Mouse (Mus musculus): ENCODE results near the gene Nr5a2. TPM values are rescaled to one million over a fixed set of nuclear protein-coding genes. Genes with fewer than 3 reads are reported as not detected.
A peak's percentile ranks its signal among the peaks of the same experiment; 100 is the strongest.

The Nr5a2 gene
- polyA plus RNA-seq, 1 experiment from 2014 or later, result 0.28 TPM

DNA sequence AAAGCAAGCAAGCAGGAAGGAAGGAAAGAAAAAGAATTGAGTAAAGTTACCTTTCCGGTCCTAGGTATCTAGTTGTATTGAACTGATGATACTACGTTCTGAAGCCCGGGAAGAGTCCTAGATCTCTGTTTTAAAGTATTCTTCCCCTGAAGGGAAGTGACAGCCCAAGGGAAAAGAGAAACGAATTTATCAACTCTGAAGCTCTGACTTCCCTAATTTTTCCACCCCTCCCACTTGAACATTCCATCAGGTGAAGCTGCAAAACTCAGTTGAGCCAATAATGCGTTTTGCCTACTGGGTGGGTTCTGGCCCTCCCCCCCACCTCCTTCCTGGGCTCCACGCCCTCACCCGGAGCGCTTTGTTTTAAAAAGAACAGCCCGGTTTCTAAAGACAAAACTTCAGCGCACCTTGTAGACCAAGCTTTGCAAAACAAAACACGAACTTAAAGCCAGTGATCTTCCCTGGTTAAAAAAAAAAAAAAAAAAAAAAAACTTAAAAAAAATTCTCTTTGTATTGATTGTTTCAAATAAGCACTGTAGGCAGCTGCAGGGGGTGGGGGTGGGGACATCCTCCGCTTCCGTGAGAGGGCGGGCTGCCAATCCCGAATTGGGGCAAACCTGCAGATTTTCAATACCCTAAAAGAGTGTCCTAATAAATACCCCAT is 6.7 kb downstream of the Nr5a2 start:
- peaks cover 51% of the 10 kb centered on the region for H3K27me3 ChIP-seq (ENCODE audit: control insufficient read depth, insufficient read depth, low read length)
- no peak overlapping the region for H3K9ac ChIP-seq (ENCODE audit: low read length)
- no peaks in the 10 kb centered on the region for H3K36me3 ChIP-seq (ENCODE audit: control insufficient read depth, insufficient read depth, low read length)
- no peaks in the 10 kb centered on the region for H3K9me3 ChIP-seq (ENCODE audit: control insufficient read depth, low read length)
- ATAC-seq (ENCODE audit: insufficient number of reproducible peaks, low FRiP score, low TSS enrichment, low read depth) (no peak), DNase-seq (ENCODE audit: low spot score) (peak; percentile 32)
- no peak overlapping the region for H3K4me2 ChIP-seq (ENCODE audit: low read depth, severe bottlenecking)
- H3K27ac ChIP-seq (replicated peaks; ENCODE audit: low read depth, low read length), result no peak overlapping the region
- H3K4me1 ChIP-seq (ENCODE audit: control insufficient read depth, insufficient read depth, low read length), result peaks cover 8% of the 10 kb centered on the region; the same call in 1 of the 2 replicates
- 2% methylated on average over 15 of the region's 15 CpGs for WGBS
- no peak overlapping the region for H3K4me3 ChIP-seq (ENCODE audit: low read depth, low read length)

DNA sequence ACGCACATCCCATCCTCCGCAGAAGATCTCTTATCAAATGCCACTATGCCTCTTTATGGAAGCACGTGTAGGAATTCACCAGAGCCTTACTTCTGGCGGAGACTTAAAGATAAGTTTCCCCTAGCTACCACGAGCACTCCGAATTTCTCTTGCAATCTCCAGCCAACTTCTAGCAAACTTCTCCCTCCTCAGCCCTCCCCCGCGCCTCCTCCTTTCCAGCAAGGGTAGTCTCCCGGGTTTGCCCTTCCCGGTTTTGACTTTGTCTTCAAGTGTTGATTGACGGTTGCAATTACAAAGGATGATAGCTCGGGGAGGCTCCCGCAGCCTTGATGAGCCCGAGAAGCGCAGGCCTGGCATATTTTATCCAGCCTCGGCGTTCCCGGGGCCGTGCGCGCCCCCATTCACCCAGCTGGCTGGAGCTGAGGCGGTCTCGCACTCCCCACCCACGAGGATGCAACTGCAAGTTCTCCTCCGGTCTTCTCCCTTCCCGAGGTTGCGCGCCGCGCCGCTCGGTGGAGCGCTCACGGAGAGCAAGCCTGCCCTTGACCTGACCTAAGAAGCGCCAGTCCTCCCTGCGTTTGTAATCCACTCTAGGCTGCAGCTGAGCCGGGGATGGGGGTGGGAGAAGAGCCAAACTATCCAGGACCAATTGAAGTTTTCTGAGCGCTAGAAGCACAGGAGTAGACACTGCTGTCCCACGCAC is 7.5 kb downstream of the Nr5a2 start:
- peaks cover 57% of the 10 kb centered on the region for H3K27me3 ChIP-seq (ENCODE audit: control insufficient read depth, insufficient read depth, low read length)
- H3K36me3 ChIP-seq (ENCODE audit: control insufficient read depth, insufficient read depth, low read length), result no peaks in the 10 kb centered on the region
- H3K27ac ChIP-seq (replicated peaks; ENCODE audit: low read depth, low read length), result no peak overlapping the region
- WGBS, result under 1% methylated on average over 39 of the region's 39 CpGs
- H3K9ac ChIP-seq (ENCODE audit: low read length), result no peak overlapping the region
- ATAC-seq (ENCODE audit: insufficient number of reproducible peaks, low FRiP score, low TSS enrichment, low read depth), result no peak
- H3K4me3 ChIP-seq (ENCODE audit: low read depth, low read length), result peak overlapping the region; percentile 15; the same call in 1 of the 2 replicates
- H3K9me3 ChIP-seq (ENCODE audit: control insufficient read depth, low read length), result no peaks in the 10 kb centered on the region
- H3K4me1 ChIP-seq (ENCODE audit: control insufficient read depth, insufficient read depth, low read length), result peaks cover 15% of the 10 kb centered on the region; the same call in 1 of the 2 replicates
- peak; percentile 70 for DNase-seq (ENCODE audit: low spot score)
- peak overlapping the region; percentile 41 for H3K4me2 ChIP-seq (ENCODE audit: low read depth, severe bottlenecking)

DNA sequence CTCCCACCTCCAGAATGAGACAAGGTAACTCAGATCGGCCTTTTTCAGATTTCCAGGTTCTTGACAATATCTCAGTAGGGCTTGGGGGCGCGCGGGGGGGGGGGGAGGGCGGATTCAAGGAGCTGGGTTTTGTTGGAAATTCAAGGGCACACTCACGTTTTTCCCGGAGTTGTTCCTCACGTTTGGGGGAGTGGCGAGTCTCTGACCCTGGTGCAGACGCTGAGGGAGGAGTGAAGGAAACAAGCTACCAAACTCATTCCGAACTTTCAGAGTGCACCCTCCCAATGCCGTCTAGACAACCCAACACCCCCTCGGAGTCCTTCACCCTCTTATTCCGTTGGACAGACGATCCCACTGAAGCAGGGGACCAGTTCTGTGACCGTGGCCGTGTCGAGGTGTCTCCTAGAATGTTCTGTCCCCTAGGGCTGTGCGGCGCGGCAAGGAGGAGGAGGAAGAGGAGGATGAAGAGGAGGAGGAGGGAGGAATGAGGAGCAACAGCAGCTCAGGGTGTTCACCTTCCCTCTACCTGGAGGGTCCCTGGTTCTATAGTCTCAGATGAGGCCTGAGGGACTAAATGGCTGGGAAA is 8.2 kb downstream of the Nr5a2 start:
- Histone ChIP-seq H3K36me3 (ENCODE audit: control insufficient read depth, insufficient read depth, low read length) (no peaks in the 10 kb centered on the region), H3K9me3 (ENCODE audit: control insufficient read depth, low read length) (no peaks in the 10 kb centered on the region), H3K27me3 (ENCODE audit: control insufficient read depth, insufficient read depth, low read length) (peaks cover 62% of the 10 kb centered on the region), H3K27ac (replicated peaks; ENCODE audit: low read depth, low read length) (no peak overlapping the region), H3K9ac (ENCODE audit: low read length) (no peak overlapping the region), H3K4me3 (ENCODE audit: low read depth, low read length) (peak overlapping the region; percentile 23), H3K4me1 (ENCODE audit: control insufficient read depth, insufficient read depth, low read length) (peaks cover 17% of the 10 kb centered on the region; the same call in 1 of the 2 replicates), H3K4me2 (ENCODE audit: low read depth, severe bottlenecking) (peak overlapping the region; percentile 41)
- DNase-seq (ENCODE audit: low spot score) (peak; percentile 49), ATAC-seq (ENCODE audit: insufficient number of reproducible peaks, low FRiP score, low TSS enrichment, low read depth) (no peak)
- under 1% methylated on average over 21 of the region's 21 CpGs for WGBS

DNA sequence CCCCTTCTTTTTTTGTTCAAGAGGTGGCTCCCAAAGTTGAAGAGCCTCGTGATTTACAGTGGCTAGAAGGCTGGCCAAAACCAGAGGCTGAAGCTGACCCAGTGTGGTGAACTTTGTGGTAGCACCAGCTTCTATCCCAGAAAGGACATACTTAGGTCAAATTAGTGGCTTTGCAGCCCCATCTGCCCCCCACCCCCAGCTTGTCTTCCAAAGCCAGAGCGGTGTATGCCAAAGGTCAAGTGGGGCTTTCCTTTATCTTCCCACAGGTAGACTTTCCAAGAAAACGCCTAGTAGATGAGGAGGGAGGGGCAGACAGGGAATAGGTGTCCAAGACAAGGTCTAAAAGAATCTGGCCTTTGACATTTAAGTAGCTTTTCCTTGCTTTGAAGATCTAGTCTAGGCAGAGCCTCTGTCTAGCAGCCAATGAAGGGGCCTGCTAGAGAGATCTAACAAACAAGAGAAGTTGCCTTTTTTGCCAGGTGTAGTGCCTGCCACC is 9.0 kb downstream of the Nr5a2 start:
- no peak overlapping the region for H3K9ac ChIP-seq (ENCODE audit: low read length)
- H3K27me3 ChIP-seq (ENCODE audit: control insufficient read depth, insufficient read depth, low read length), result peaks cover 62% of the 10 kb centered on the region
- 21% methylated on average over 3 of the region's 3 CpGs for WGBS
- H3K9me3 ChIP-seq (ENCODE audit: control insufficient read depth, low read length), result no peaks in the 10 kb centered on the region
- H3K36me3 ChIP-seq (ENCODE audit: control insufficient read depth, insufficient read depth, low read length), result no peaks in the 10 kb centered on the region
- peaks cover 17% of the 10 kb centered on the region; the same call in 1 of the 2 replicates for H3K4me1 ChIP-seq (ENCODE audit: control insufficient read depth, insufficient read depth, low read length)
- ATAC-seq (ENCODE audit: insufficient number of reproducible peaks, low FRiP score, low TSS enrichment, low read depth), result no peak
- H3K4me3 ChIP-seq (ENCODE audit: low read depth, low read length), result no peak overlapping the region
- H3K27ac ChIP-seq (replicated peaks; ENCODE audit: low read depth, low read length), result no peak overlapping the region
- H3K4me2 ChIP-seq (ENCODE audit: low read depth, severe bottlenecking), result no peak overlapping the region
- no peak for DNase-seq (ENCODE audit: low spot score)

DNA sequence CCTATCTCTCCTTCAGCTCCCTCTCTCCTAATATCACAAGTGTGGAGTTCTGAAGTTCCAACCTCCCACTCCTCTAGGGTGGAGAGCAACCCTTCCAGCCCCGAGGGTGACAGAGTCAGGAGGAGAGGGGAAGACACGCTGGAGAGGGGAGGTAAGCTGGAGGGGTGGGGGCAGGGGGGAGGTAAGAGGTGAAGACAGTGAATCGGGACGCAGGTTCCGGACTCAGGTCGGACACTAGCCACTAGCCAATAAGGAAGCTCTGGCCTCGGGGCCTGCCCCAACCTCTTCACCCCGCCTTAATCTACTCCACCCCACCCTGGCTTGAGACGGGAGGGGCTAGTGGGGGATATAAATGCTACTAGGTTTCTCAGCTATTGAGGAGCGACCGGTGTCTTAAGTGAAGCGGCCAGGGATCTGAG is 10.9 kb downstream of the Nr5a2 start:
- no peak overlapping the region for H3K9ac ChIP-seq (ENCODE audit: low read length)
- H3K9me3 ChIP-seq (ENCODE audit: control insufficient read depth, low read length), result no peaks in the 10 kb centered on the region
- no peaks in the 10 kb centered on the region for H3K36me3 ChIP-seq (ENCODE audit: control insufficient read depth, insufficient read depth, low read length)
- DNase-seq (ENCODE audit: low spot score) (no peak), ATAC-seq (ENCODE audit: insufficient number of reproducible peaks, low FRiP score, low TSS enrichment, low read depth) (peak; percentile 3; the same call in 1 of the 2 replicates)
- WGBS, result 0% methylated on average over 12 of the region's 12 CpGs
- peak overlapping the region; percentile 42 for H3K4me3 ChIP-seq (ENCODE audit: low read depth, low read length)
- peaks cover 67% of the 10 kb centered on the region for H3K27me3 ChIP-seq (ENCODE audit: control insufficient read depth, insufficient read depth, low read length)
- H3K4me1 ChIP-seq (ENCODE audit: control insufficient read depth, insufficient read depth, low read length), result peaks cover 17% of the 10 kb centered on the region; the same call in 1 of the 2 replicates
- peak overlapping the region; percentile 91 for H3K4me2 ChIP-seq (ENCODE audit: low read depth, severe bottlenecking)
- H3K27ac ChIP-seq (replicated peaks; ENCODE audit: low read depth, low read length), result no peak overlapping the region

DNA sequence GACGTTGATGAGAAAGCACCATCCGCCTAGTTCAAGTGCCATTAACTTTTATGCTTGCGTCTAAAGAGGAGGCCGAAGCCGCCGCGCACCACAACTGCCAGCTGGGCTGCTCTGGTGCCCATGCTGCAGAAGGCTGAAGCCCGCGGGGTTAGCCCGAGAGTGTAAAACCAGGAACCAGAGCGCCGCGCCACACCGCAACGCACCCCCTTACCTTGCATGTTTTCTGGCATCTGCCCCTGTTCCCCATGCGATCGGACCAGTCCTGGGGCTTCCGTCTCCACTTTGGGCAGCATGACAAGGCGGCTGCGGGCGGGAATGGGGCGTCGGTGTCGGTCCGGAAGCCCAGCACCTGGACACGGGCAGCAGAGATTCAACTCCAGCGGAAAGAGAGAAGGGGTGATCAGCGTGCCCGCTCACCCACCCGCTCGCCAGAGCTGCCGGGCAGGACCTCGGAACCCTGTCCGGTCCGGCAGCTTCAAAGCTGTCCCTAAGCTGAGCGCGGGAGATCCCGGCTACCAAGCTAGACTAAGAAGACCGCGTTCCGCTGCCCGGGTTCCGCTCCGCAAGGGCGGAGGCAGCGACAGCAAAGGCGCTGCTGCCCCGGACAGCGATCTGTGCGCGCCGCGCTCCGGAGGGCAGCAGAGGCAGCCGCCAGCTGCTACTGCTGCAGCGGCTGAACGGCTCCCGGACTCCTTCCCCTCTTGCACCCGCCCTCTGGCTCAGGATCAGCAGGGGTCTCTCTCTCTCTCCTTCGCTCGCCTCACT is 11.6 kb downstream of the Nr5a2 start:
- under 1% methylated on average over 61 of the region's 61 CpGs for WGBS

DNA sequence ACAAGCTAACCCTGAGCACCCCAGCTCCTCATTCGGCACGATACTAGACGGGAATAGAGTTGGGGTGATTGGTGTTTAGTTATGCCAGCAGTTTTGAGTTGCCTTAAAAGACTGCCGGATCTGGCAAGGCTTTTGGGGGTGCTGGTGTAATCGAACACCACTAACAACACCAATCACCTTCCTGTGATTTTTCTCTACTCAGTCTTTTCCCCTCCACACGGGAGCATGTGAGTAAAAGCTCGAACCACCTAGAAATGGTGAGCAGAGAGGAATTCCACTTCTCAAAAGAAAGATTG is 12.2 kb downstream of the Nr5a2 start:
- Histone ChIP-seq H3K4me2 (ENCODE audit: low read depth, severe bottlenecking) (peak overlapping the region; percentile 91), H3K9ac (ENCODE audit: low read length) (no peak overlapping the region), H3K9me3 (ENCODE audit: control insufficient read depth, low read length) (no peaks in the 10 kb centered on the region), H3K4me1 (ENCODE audit: control insufficient read depth, insufficient read depth, low read length) (peaks cover 17% of the 10 kb centered on the region; the same call in 1 of the 2 replicates), H3K36me3 (ENCODE audit: control insufficient read depth, insufficient read depth, low read length) (no peaks in the 10 kb centered on the region), H3K27ac (replicated peaks; ENCODE audit: low read depth, low read length) (no peak overlapping the region), H3K27me3 (ENCODE audit: control insufficient read depth, insufficient read depth, low read length) (peaks cover 63% of the 10 kb centered on the region), H3K4me3 (ENCODE audit: low read depth, low read length) (peak overlapping the region; percentile 42)
- 1% methylated on average over 7 of the region's 7 CpGs for WGBS
- DNase-seq (ENCODE audit: low spot score), result no peak
- no peak for ATAC-seq (ENCODE audit: insufficient number of reproducible peaks, low FRiP score, low TSS enrichment, low read depth)

More for the DNA sequence above, 11.6 kb downstream of the Nr5a2 start:
- Histone ChIP-seq H3K4me1 (ENCODE audit: control insufficient read depth, insufficient read depth, low read length) (peaks cover 17% of the 10 kb centered on the region; the same call in 1 of the 2 replicates), H3K4me3 (ENCODE audit: low read depth, low read length) (peak overlapping the region; percentile 42), H3K27ac (replicated peaks; ENCODE audit: low read depth, low read length) (no peak overlapping the region), H3K27me3 (ENCODE audit: control insufficient read depth, insufficient read depth, low read length) (peaks cover 67% of the 10 kb centered on the region), H3K4me2 (ENCODE audit: low read depth, severe bottlenecking) (peak overlapping the region; percentile 91), H3K36me3 (ENCODE audit: control insufficient read depth, insufficient read depth, low read length) (no peaks in the 10 kb centered on the region), H3K9me3 (ENCODE audit: control insufficient read depth, low read length) (no peaks in the 10 kb centered on the region), H3K9ac (ENCODE audit: low read length) (peak overlapping the region; percentile 41; the same call in 1 of the 2 replicates)
- ATAC-seq (ENCODE audit: insufficient number of reproducible peaks, low FRiP score, low TSS enrichment, low read depth) (peak; percentile 53), DNase-seq (ENCODE audit: low spot score) (peak; percentile 74)

Measured in limb, embryonic 11.5 days (tissue).